Mouse (Mus musculus): ENCODE measurements around the gene Ciao1. TPM values are rescaled to one million over a fixed set of nuclear protein-coding genes. Genes with fewer than 3 reads are reported as not detected.
"Not testable (repeated sequence)": the region's sequence is repeated elsewhere in the genome, so short reads cannot be mapped to it uniquely, and the experiment has no call there.

Ciao1 gene
- total RNA-seq, 2 experiments from 2014 or later: 24.4 to 25.6 TPM

DNA sequence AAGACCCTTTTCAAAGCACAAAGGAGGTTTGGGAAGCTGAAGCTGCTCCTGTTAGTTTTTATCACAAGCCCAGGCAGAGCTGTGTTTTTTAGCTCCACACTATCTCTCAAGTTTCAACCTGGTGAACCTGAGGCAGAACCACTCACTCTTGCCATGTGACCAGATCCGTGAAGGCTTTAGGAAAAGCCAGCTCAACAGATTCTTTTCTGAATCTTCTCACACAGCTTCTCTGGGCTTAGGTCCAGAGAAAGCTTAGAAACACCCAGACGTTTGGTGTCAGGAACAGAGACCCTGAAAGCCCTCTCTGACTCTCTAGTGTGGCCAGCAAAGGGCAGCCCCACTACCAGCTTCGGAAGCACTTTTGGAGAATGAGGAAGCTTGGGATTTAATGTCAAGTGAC is 3.8 kb upstream of the Ciao1 start:
- no peak for ATAC-seq (ENCODE audit: poor library complexity, severe bottlenecking)

GRCm38 (mm10) chr2:127250291-127251008 is 2.8 kb upstream of the Ciao1 start:
- no peak for ATAC-seq (ENCODE audit: poor library complexity, severe bottlenecking)

DNA sequence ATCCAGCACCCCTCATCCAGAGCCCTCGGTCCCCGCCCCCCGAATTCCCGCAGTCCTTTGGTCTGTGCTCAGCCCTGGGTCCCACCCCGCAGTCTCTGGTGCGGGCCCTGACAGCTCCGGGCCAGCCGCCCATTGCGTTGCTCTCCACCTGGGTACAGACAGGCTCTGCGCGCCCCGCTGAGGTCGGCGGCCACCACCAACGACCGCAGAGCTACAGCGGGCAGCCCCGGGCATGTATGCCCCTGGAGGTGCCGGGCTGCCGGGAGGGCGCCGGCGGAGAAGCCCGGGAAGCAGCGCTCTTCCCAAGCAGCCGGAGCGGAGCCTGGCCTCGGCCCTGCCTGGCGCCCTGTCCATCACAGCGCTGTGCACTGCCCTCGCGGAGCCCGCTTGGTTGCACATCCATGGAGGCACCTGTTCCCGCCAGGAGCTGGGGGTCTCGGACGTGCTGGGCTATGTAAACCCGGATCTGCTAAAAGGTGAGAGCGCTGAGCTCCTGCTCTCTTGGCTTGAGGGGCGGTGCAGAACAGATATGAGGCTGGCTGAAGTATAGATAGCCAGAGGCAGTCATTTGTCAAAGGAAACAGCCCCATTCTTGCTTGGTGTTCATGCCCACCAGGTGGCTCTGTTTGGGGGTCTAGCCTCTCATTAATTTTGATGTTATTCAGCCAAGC is 853 bp upstream of the Ciao1 start:
- peak; percentile 8 for ATAC-seq (ENCODE audit: poor library complexity, severe bottlenecking)

DNA sequence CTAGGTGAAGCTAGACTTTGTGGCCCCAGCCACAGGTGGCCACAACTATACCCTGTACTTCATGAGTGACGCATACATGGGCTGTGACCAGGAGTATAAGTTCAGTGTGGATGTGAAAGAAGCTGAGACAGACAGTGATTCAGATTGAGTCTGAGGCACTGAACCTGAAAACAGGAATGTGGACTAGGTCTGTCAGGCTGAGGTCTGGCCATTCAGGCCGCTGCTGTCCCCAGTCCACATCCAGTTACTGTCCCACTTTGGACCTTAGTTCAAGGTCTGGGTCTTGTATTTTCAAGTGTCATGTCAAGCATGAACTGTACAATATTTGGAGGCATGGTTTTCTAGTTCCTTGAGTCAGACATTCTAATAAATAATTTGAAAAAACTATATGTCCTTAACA is 7.6 kb downstream of the Ciao1 start:
- ATAC-seq (ENCODE audit: poor library complexity, severe bottlenecking): no peak

- ATAC-seq (ENCODE audit: poor library complexity, severe bottlenecking): no peak
These were observed 9.6 kb downstream of the Ciao1 start for GRCm38 (mm10) chr2:127237897-127238610.

- no peak for ATAC-seq (ENCODE audit: poor library complexity, severe bottlenecking)
These were observed 22.4 kb downstream of the Ciao1 start for GRCm38 (mm10) chr2:127225261-127225660.

GRCm38 (mm10) chr2:127217746-127218145 is 29.9 kb downstream of the Ciao1 start:
- ATAC-seq (ENCODE audit: poor library complexity, severe bottlenecking): no peak

GRCm38 (mm10) chr2:127210701-127211100 is 36.9 kb downstream of the Ciao1 start:
- no peak for ATAC-seq (ENCODE audit: poor library complexity, severe bottlenecking)

- ATAC-seq (ENCODE audit: poor library complexity, severe bottlenecking): no peak
These were observed 39.2 kb downstream of the Ciao1 start for GRCm38 (mm10) chr2:127208452-127208769.

GRCm38 (mm10) chr2:127207547-127208451 is 39.8 kb downstream of the Ciao1 start, which contains the start of the genes 1810024B03Rik and Snrnp200:
TSS of gene 1810024B03Rik (minus strand) at chr2:127208280.
TSS of gene Snrnp200 (plus strand) at chr2:127208386.
- peak; percentile 96 for ATAC-seq (ENCODE audit: poor library complexity, severe bottlenecking)

GRCm38 (mm10) chr2:127206916-127207315 is 40.7 kb downstream of the Ciao1 start:
- no peak for ATAC-seq (ENCODE audit: poor library complexity, severe bottlenecking)

DNA sequence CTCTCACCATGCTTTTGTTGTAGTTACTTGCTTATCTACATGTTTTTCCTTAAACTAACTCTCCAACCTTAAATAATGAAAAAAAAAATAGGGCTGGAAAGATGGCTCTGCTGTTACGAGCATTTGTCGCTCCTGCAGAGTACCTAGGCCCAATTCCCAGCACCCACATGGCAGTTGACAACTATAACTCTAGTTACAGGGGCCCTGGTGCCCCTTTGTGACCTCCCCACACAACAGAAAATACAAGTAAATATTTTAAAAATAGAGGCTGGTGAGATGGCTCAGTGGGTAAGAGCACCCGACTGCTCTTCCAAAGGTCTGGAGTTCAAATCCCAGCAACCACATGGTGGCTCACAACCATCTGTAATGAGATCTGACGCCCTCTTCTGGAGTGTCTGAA is 41.7 kb downstream of the Ciao1 start:
- ATAC-seq (ENCODE audit: poor library complexity, severe bottlenecking): not testable (repeated sequence)

GRCm38 (mm10) chr2:127204932-127205331 is 42.7 kb downstream of the Ciao1 start:
- peak; percentile 34; the same call in 1 of the 2 replicates for ATAC-seq (ENCODE audit: poor library complexity, severe bottlenecking)

Other genes starting within 250 kb of the Ciao1 start
- gene Ap4e1, start 239.1 kb downstream of the Ciao1 start, total RNA-seq (2015): 8.8 and 10.7 TPM in 2 replicates
- 19.2 and 21.5 TPM in 2 replicates for gene Ap4e1, start 239.1 kb downstream of the Ciao1 start, total RNA-seq (2017)
- 48.9 and 59.4 TPM in 2 replicates for gene Blvra, start 177.2 kb downstream of the Ciao1 start, total RNA-seq (2015)
- 46.2 and 47.4 TPM in 2 replicates for gene Blvra, start 177.2 kb downstream of the Ciao1 start, total RNA-seq (2017)
- 61.6 and 71.8 TPM in 2 replicates for gene Ncaph, start 113.9 kb downstream of the Ciao1 start, total RNA-seq (2015)
- gene Ncaph, start 113.9 kb downstream of the Ciao1 start, total RNA-seq (2017): 88.2 and 93.2 TPM in 2 replicates
- 39.4 and 40.2 TPM in 2 replicates for gene Itpripl1, start 104.4 kb downstream of the Ciao1 start, total RNA-seq (2015)
- 46.1 and 50.0 TPM in 2 replicates for gene Itpripl1, start 104.4 kb downstream of the Ciao1 start, total RNA-seq (2017)
- gene 1810024B03Rik, start 39.5 kb downstream of the Ciao1 start, total RNA-seq (2015): 0.83 and 1.0 TPM in 2 replicates
- gene 1810024B03Rik, start 39.5 kb downstream of the Ciao1 start, total RNA-seq (2017): 0.81 and 1.2 TPM in 2 replicates
- 51.3 and 54.3 TPM in 2 replicates for gene Snrnp200, start 39.4 kb downstream of the Ciao1 start, total RNA-seq (2015)
- gene Snrnp200, start 39.4 kb downstream of the Ciao1 start, total RNA-seq (2017): 124 and 133 TPM in 2 replicates
- gene Tmem127, start 92 bp upstream of the Ciao1 start, total RNA-seq (2015): 23.9 and 24.6 TPM in 2 replicates
- 49.8 and 70.7 TPM in 2 replicates for gene Tmem127, start 92 bp upstream of the Ciao1 start, total RNA-seq (2017)
- gene Stard7, start 22.4 kb upstream of the Ciao1 start, total RNA-seq (2015): 38.5 and 42.0 TPM in 2 replicates
- 65.1 and 87.4 TPM in 2 replicates for gene Stard7, start 22.4 kb upstream of the Ciao1 start, total RNA-seq (2017)
- gene Dusp2, start 88.3 kb upstream of the Ciao1 start, total RNA-seq (2015): 8.6 and 10.9 TPM in 2 replicates
- gene Dusp2, start 88.3 kb upstream of the Ciao1 start, total RNA-seq (2017): 10.1 and 10.9 TPM in 2 replicates
- gene Astl, start 90.8 kb upstream of the Ciao1 start, total RNA-seq (2015): 0.18 TPM in 1 of 2 replicates, not detected in the other
- gene Astl, start 90.8 kb upstream of the Ciao1 start, total RNA-seq (2017): 0.07 TPM in 1 of 2 replicates, not detected in the other
- gene Adra2b, start 115.4 kb upstream of the Ciao1 start, total RNA-seq (2015): not detected in 2 replicates
- gene Adra2b, start 115.4 kb upstream of the Ciao1 start, total RNA-seq (2017): not detected in 2 replicates
- gene Gpat2, start 177.4 kb upstream of the Ciao1 start, total RNA-seq (2015): not detected in 2 replicates
- gene Gpat2, start 177.4 kb upstream of the Ciao1 start, total RNA-seq (2017): not detected in 2 replicates
- gene Fahd2a, start 196.7 kb upstream of the Ciao1 start, total RNA-seq (2015): 9.9 and 16.8 TPM in 2 replicates
- 6.4 and 9.7 TPM in 2 replicates for gene Fahd2a, start 196.7 kb upstream of the Ciao1 start, total RNA-seq (2017)

Measured in megakaryocyte, adult 5-6 weeks (primary cell).